Mouse (Mus musculus): ENCODE results near the gene Nr1h5. TPM values are rescaled to one million over a fixed set of nuclear protein-coding genes. Genes with fewer than 3 reads are reported as not detected.
A peak's percentile ranks its signal among the peaks of the same experiment; 100 is the strongest.

Nr1h5 gene
- total RNA-seq (2014; fragmentation: Nextera tagmentation) (not detected in 2 replicates), total RNA-seq (2017) (not detected in 2 replicates)

DNA sequence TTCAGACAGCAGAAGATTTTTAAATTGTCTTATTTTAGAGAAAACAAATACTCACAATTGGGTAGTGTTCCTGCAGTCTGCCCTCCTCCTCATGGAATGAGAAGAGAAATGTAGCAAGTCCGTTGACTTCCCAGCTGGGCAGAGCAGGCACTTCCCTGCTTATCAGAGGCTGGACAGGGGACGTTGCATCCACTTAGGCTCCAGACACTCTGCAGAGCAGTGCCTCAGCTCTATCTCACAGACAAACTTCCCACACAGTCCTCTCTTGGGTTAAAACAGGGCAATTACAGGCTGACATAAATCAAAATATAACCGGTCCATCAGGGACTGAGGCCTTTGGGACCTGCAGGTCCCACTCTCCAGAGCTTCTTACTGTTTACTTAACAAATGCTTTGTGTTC, at the start of gene Nr1h5:
Nr1h5 (minus strand) TSS at position 101 of the 400 bp plus-strand sequence.
- no peak for ATAC-seq (replicated peaks; ENCODE audit: low FRiP score, low TSS enrichment, poor library complexity, severe bottlenecking)

DNA sequence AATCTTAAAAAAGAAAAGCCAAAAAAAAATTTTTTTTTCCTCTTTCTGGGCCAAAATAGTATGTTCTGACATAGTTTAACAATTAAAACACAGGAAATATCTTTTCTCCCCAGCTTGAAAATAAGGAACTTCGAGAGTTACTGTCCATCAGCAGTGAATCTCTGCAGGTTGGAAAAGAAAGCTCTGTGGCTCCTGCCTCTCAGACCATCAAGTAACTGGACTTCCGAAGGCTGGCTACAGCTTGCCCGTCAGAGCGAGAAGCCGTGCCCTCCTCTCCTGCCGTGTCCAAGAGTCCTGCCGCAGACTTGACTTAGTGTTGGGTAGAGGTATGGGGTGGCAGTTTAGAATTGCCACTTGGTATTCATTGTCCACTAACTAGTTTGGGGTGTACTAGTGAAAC, 37.7 kb upstream of the Nr1h5 start:
- ATAC-seq (replicated peaks; ENCODE audit: low FRiP score, low TSS enrichment, poor library complexity, severe bottlenecking), result no peak

DNA sequence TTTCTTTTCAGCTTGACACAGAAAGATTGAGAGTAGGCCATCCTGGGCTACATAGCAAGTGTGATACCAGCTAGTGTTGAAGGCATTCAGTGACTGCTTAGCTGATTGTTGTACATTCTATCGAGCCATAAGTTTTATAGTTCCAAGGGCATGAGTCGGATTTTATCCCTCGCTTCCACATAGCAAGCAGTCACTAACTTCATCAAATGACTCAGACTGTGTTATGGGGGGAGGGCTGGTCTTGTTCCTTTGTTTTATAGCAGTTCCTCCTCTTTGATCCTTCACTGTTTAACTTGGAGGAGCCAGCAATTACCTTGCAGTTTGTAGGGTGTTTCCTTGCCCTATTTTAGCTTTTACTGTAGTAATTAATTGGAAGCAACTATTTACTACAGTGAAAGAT, 33.7 kb upstream of the Nr1h5 start:
- no peak for ATAC-seq (replicated peaks; ENCODE audit: low FRiP score, low TSS enrichment, poor library complexity, severe bottlenecking)

- ATAC-seq (replicated peaks; ENCODE audit: low FRiP score, low TSS enrichment, poor library complexity, severe bottlenecking), result no peak
Measured at GRCm38 (mm10) chr3:102997036-102997435, 33.1 kb upstream of the Nr1h5 start.

GRCm38 (mm10) chr3:102995605-102996321, 31.8 kb upstream of the Nr1h5 start, which contains the start of gene Sike1:
Gene Sike1 (plus strand): TSS chr3:102995708.
- peak; percentile 95 for ATAC-seq (replicated peaks; ENCODE audit: low FRiP score, low TSS enrichment, poor library complexity, severe bottlenecking)

GRCm38 (mm10) chr3:102995233-102995604, 31.3 kb upstream of the Nr1h5 start:
- ATAC-seq (replicated peaks; ENCODE audit: low FRiP score, low TSS enrichment, poor library complexity, severe bottlenecking), result no peak

DNA sequence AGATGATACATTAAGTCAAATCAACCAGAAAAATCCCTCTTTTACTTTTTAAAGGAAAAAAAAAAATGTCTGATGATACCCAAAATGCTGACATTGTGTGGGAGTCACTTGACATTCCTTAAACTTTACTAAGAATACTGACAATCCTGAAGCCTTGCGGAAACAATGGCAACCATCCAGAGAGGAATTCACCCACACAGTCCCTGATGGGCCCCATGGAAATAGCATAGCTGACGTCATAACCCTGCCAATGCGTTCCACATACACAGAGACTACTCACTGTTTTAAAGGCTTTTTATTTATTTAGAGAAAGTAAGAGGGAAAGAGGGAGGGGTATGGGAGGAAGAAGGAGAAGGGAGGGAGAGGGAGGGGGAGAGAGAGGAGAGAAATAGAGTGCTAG, 29.0 kb upstream of the Nr1h5 start:
- ATAC-seq (replicated peaks; ENCODE audit: low FRiP score, low TSS enrichment, poor library complexity, severe bottlenecking), result no peak

- ATAC-seq (replicated peaks; ENCODE audit: low FRiP score, low TSS enrichment, poor library complexity, severe bottlenecking), result no peak
Measured at GRCm38 (mm10) chr3:102991041-102991440, 27.1 kb upstream of the Nr1h5 start.

- no peak for ATAC-seq (replicated peaks; ENCODE audit: low FRiP score, low TSS enrichment, poor library complexity, severe bottlenecking)
Measured at GRCm38 (mm10) chr3:102980349-102980736, 16.4 kb upstream of the Nr1h5 start.

GRCm38 (mm10) chr3:102979550-102980348, 15.8 kb upstream of the Nr1h5 start:
- no peak for ATAC-seq (replicated peaks; ENCODE audit: low FRiP score, low TSS enrichment, poor library complexity, severe bottlenecking)

DNA sequence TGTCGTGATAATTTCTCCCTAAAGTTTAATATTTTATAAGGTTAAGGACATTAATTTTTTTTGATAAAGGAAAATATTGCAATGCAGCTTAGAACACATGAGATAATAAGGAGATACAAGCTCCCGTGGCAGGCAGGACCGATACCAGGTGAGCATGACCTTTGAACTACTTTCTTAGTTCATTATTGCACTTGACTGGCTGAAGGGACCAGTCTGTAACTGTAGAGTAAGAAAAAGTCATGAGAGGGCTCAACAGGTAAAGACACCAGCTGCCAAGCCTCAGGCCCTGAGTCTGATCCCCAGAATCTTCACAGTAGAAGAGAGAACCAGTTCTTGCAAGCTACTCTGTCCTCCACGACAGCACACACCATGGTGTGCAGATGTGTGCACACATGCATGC, 13.0 kb upstream of the Nr1h5 start:
- ATAC-seq (replicated peaks; ENCODE audit: low FRiP score, low TSS enrichment, poor library complexity, severe bottlenecking), result no peak

- no peak for ATAC-seq (replicated peaks; ENCODE audit: low FRiP score, low TSS enrichment, poor library complexity, severe bottlenecking)
Measured at GRCm38 (mm10) chr3:102970508-102970907, 6.6 kb upstream of the Nr1h5 start.

DNA sequence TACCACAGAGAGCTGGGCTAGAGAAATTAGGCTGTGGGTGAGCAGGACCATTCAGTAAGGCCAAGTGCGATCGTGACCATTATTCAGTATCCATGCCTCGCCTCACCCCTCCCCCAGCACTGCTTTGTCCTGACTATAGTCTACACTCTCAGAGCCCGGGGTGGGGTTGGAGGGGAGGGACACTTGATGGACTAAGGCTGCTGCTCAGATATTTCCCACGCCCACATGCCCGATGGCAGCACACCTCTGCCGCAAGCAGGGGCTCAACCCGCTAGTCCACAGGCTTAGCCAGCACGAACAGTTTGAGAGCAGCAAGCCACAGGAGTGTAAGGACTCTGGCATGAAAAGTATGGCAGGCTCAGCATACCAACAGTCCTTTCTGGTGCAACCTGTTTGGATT, 6.1 kb upstream of the Nr1h5 start:
- ATAC-seq (replicated peaks; ENCODE audit: low FRiP score, low TSS enrichment, poor library complexity, severe bottlenecking), result no peak

GRCm38 (mm10) chr3:102955596-102955995, 8.3 kb downstream of the Nr1h5 start:
- ATAC-seq (replicated peaks; ENCODE audit: low FRiP score, low TSS enrichment, poor library complexity, severe bottlenecking), result no peak

DNA sequence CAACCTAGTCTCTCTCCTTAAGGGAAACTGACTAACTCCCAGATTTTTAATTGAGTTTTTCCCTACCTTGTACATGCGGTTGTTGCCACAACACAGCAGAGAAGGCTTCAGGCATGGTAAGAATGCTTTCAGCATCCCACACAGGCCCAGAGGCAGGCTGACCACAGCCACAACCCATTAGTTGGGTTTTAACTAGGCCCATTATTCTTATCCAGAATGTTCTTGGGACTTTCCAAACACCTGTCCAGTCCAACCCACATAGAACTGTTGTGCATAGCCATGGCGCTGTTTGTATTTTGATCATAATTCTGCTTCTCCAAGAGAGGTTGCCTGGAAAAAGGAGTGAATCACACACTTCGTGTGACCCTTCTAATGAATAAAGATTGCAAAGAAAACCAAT, 8.8 kb downstream of the Nr1h5 start:
- ATAC-seq (replicated peaks; ENCODE audit: low FRiP score, low TSS enrichment, poor library complexity, severe bottlenecking), result no peak

DNA sequence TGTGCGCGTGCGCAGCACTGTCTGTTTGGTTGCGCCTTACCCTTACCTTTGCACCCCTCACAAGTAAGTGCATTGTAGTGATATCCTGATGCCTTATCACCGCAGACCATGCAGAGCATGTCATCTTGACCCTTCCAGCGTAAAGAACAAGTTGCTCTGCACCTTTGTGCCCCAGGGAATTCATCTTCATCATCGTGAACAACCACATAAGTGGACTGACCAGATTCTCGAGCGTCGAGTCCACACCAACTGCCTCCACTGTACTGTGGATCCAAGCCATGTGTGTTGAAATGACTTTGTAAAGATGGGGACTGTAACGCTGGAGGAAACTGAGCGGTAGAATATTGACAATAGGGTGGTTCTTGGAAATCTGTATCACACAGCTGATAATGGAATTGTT, 9.5 kb downstream of the Nr1h5 start:
- ATAC-seq (replicated peaks; ENCODE audit: low FRiP score, low TSS enrichment, poor library complexity, severe bottlenecking), result no peak

- ATAC-seq (replicated peaks; ENCODE audit: low FRiP score, low TSS enrichment, poor library complexity, severe bottlenecking), result 0 out of 2 replicates have a peak, but pooled peaks have one; percentile 14
Measured at GRCm38 (mm10) chr3:102946861-102947260, 17.1 kb downstream of the Nr1h5 start.

DNA sequence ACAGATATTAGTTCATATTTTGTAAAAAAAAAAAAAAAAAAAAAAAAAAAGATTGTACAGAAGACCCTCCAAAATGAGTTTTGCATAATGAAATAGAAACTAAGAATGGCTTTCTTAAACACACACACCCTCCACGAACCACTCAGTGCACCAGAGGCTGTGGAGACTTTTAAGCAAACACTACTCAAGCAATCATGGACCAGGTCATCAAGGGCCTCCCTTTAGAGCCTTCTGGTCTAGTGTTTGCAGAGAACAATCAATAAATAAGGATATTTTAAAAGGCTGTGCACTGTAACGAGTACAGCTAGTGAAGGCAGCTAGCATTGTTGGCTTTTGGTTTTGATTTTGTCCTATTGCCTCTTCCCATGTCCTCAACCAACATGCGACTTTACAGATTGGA, 17.6 kb downstream of the Nr1h5 start:
- no peak for ATAC-seq (replicated peaks; ENCODE audit: low FRiP score, low TSS enrichment, poor library complexity, severe bottlenecking)

GRCm38 (mm10) chr3:102938100-102938499, 25.8 kb downstream of the Nr1h5 start:
- no peak for ATAC-seq (replicated peaks; ENCODE audit: low FRiP score, low TSS enrichment, poor library complexity, severe bottlenecking)

GRCm38 (mm10) chr3:102935451-102936354, 28.2 kb downstream of the Nr1h5 start, which contains the start of gene Sycp1:
Gene Sycp1 (minus strand): TSS chr3:102936100.
- no peak for ATAC-seq (replicated peaks; ENCODE audit: low FRiP score, low TSS enrichment, poor library complexity, severe bottlenecking)

Data from megakaryocyte-erythroid progenitor cell, adult 5-6 weeks (primary cell).